Mouse (Mus musculus): ENCODE results near the gene Smyd3.

- TF ChIP-seq POLR2A (IDR thresholded peaks at IDR 0.05; ENCODE audit: extremely low read depth, insufficient read depth, low read length) (no peak), CTCF (IDR thresholded peaks at IDR 0.05; ENCODE audit: low read depth, low read length) (no peak)
Measured at GRCm38 (mm10) chr1:179408086-179408485, 109.8 kb downstream of the Smyd3 start.

All from liver, adult 2 months (tissue).